Mouse (Mus musculus): Measurements from ENCODE around the gene Ssr2.

GRCm38 (mm10) chr3:88532689-88533511 lies 42.8 kb upstream of the Ssr2 start:
- TF ChIP-seq CTCF (IDR thresholded peaks at IDR 0.05; ENCODE audit: low read depth) = no peak
- no peak for TF ChIP-seq EP300 (optimal IDR thresholded peaks at IDR 0.05)

Data from stomach, postnatal 0 days (tissue).